Mouse (Mus musculus) thymus, adult 18-20 months (tissue): ENCODE measurements around the gene Pemt.
"Not testable (repeated sequence)": the region's sequence is repeated elsewhere in the genome, so short reads cannot be mapped to it uniquely, and the experiment has no call there.

Experiments
- DNase-seq, 2 experiments: peaks; one replicate each; pipeline ENCODE4 v3.0.0; 2022; ENCODE audit warnings: mixed read lengths in 2 of 2

The Pemt gene

DNA sequence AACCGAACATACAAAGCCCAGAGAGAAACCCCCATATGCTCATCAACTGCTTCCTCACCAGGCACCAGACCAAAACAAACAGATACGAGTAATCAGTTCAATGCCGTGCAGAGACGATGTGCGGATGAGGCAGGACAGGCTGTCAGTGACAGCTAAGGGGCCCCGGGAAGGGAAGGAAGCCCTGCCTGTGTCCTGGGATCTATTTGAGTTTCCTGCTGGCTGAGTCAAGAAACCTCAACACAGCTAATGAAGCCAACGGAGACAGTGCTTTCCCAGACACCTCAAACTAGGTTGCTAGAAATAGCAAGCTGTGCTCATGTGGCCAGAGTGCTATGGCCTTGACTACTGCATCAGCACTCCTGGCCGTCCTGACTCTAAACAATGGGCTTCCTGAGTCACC is 54.9 kb downstream of the Pemt start:
- no peak for DNase-seq

- DNase-seq, result no peak
Measured at GRCm38 (mm10) chr11:59989406-59989805, 56.9 kb downstream of the Pemt start.

GRCm38 (mm10) chr11:59977831-59978230 is 68.5 kb downstream of the Pemt start:
- DNase-seq, result no peak

GRCm38 (mm10) chr11:59975241-59975640 is 71.0 kb downstream of the Pemt start:
- no peak for DNase-seq

GRCm38 (mm10) chr11:59973389-59973788 is 72.9 kb downstream of the Pemt start:
- DNase-seq, result no peak

GRCm38 (mm10) chr11:59971691-59972090 is 74.6 kb downstream of the Pemt start:
- DNase-seq, result no peak

GRCm38 (mm10) chr11:59970780-59971179 is 75.5 kb downstream of the Pemt start:
- DNase-seq, result no peak

GRCm38 (mm10) chr11:59967765-59968164 is 78.5 kb downstream of the Pemt start:
- DNase-seq, result no peak

DNA sequence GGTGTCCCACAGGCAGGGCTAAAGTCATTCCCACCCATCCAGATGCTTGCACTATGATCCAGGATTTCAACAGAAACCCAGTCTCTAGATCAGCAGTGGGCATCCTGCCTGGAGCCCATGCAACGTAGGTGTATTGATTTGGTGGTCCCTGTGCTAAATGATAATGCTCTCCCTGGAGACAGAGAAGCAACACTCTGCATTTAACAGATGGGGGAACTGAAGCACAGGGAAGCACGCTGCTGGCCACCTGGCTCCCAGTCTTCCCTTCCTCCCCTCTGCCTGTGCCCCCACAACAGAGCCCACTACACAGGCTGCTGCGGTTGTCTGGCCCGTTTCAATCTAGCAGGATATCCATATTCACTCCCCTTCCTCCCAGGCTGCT is 80.2 kb downstream of the Pemt start:
- no peak for DNase-seq

GRCm38 (mm10) chr11:59965227-59966101 is 80.8 kb downstream of the Pemt start:
- DNase-seq, result peak in 1 of 2 experiments; percentile 30

DNA sequence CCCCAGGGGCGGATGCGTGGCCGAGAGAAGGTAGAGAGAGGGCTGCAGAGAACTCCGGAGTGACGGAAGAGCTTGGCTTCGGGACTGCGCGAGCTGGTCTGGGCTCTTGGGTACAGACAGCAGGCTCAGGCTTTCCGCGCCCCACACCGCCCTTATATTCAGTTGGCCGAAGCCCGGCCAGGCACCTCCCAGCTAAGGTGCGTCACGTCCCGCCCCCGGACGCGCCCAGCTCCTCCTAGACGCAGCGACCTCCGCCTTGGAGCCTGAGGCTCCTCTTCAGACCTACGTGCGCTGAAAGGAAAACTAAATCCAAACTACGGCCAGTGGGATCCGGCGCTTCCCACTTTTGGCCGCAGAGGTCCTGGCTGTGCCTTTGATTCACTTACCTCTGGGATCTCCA is 81.5 kb downstream of the Pemt start, which contains the start of gene Rasd1:
Gene Rasd1 (minus strand): TSS at position 127 of the 400 bp plus-strand sequence.
- peak; percentile 36 to 38 for DNase-seq

GRCm38 (mm10) chr11:59964163-59964758 is 82.0 kb downstream of the Pemt start:
- no peak for DNase-seq

DNA sequence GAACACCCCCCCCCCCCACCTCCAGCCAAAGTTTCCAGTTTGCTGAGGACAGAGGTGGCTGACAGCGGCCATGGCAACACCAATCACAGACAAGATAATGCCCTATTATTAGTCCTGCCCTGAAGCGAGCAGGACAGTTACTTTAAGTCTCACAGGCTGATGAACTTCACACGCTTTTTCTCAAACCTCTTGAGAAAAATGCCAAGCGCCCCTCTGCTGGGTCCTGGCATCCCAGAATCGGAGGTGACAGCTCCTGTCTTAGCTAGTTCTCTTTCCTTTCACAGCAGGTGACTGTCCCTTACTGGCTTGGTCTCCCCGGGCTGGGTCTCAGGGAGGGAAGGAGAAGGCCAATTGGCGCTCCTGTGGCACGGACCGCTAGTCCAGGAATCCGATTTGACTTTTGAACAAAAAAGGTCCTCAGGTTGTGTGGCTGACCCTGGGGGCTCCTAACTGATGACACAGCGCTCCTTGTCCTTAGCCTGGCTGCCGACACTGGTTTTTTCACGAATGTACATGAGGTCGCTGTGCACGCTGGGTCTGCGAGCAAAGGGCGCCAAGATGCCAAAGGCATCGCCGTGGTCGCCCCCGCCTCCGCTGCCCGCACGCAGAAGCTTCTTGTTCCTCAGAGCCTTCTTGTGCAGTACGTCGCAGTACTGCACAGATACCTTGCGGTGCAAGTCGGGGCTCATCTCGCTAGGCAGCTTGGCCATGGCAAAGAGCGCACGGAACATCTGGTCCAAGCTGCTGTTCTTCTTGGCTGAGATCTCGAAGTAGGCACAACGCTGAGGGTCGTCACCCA is 82.7 kb downstream of the Pemt start:
- no peak for DNase-seq

DNA sequence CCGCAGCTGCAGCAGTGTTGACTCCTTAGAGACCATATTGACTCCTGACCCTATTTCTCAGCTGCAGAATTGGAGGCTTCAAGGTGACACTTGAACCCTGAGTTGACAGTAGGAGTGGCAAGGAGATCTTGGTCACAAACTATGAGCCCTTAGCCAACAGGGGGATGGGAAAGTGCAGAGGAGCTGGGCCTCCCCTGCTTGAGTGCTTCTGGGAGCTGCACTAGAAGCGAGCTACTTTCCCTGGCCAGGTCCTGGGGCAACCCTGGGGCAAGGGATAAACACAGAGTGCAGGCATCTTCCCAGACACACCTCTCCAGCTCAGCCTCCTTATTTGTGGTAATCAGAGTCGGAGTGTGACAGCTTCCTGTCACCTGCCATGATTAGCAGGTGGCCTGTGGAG is 83.7 kb downstream of the Pemt start:
- DNase-seq, result no peak

GRCm38 (mm10) chr11:59961338-59961875 is 84.9 kb downstream of the Pemt start:
- no peak for DNase-seq

- DNase-seq, result no peak
Measured at GRCm38 (mm10) chr11:59960476-59961337, 85.6 kb downstream of the Pemt start.

DNA sequence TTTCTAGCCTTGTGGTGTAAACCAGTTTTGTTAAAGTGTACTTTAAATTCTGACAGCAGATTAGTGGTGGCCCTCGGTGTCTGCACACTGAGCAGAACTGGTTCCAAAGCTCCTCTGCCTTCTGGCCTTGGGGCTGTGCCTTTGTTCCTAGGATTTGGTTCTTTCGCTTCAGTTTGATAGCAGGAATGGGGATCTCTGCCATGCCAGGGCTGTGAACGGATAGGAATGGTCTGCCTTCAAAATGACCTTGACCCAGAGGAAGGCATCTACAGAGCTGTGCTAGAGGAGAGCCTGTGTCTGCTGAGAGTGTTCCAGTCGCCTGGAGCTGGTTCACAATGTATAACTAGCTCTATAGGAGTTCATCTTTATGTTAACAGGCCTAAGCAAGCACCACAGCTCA is 86.8 kb downstream of the Pemt start:
- no peak for DNase-seq

DNA sequence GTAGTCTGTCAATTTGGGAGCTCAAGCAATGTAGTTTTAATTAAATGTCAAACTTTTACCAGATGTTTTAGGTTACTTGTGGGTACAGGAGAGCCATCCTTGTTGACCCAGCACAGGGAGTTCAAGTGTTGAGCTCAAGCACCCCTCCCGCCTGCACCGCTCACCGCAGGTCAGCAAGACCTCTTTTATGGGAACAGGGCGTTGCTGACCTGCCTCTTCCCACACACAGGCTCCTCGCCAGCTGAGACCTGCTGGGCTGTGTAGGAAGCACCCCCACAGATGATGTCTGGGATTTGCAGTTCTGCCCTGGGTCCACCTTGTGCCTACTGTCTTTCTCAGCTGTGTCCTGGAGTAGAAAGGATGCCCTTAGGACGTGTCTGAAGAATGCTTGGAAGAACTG is 89.5 kb downstream of the Pemt start:
- DNase-seq, result no peak

GRCm38 (mm10) chr11:59952892-59953291 is 93.4 kb downstream of the Pemt start:
- DNase-seq, result no peak

DNA sequence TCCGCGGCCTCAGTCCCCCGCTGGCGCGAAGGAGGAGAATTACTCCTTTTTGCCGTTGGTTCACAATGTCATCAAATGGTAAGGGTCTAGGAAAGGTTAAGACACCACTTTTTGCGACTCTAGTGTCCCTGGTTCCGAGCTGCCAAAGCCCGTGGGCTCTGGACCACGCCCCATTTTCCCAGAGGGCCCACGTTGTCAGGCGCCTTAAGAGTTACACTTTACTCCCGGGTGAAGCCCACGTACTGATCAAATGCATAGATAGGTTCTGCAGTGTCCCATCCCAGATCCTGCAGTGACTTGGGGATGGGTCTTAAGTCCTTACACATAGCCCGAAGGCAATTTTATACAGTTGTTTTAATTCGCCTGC is 97.9 kb downstream of the Pemt start:
- no peak for DNase-seq

GRCm38 (mm10) chr11:59947752-59948400 is 98.4 kb downstream of the Pemt start, which contains the start of gene Med9:
Med9 (plus strand) TSS chr11:59948206.
- DNase-seq, result peak; percentile 80 to 83

GRCm38 (mm10) chr11:59944855-59945254 is 101.4 kb downstream of the Pemt start:
- DNase-seq, result not testable (repeated sequence)
